8 mouse cellular contexts compared by ENCODE assay signal in genomic region chr16:92340612-92341511, GRCm38 (mm10). TPM values are rescaled to one million over a fixed set of nuclear protein-coding genes. Genes with fewer than 3 reads are reported as not detected.
A peak's percentile ranks its signal among the peaks of the same experiment; 100 is the strongest.
DNase-seq lines count a peak whose midpoint lies in the region; ATAC-seq and TF ChIP-seq lines count a peak whose summit lies in the region.

No protein-coding gene starts in this region.

- CTCF ChIA-PET in Patski (lab: Charles Lee) = interaction anchor here (0.9 to 2.2 kb wide), 11 partner anchors 9 to 226 kb away, joined by 3 to 6 read pairs (median 4); no protein-coding TSS in a partner anchor

- no peaks in the 10 kb centered on the region for H3K9me3 ChIP-seq in forebrain, postnatal 0 days (ENCODE audit: low read length)
- no peaks in the 10 kb centered on the region for H3K9me3 ChIP-seq in hindbrain, embryonic 13.5 days

- in situ Hi-C loops in Patski (cut with MboI; ENCODE audit: low pct_unique_long_range_greater_than_20kb) = loop anchor here (25.0 kb wide), 1 partner anchor 1221 kb away; no protein-coding TSS in a partner anchor

- no peak for TF ChIP-seq POLR2A in cerebellum, adult 2 months (IDR thresholded peaks at IDR 0.05; ENCODE audit: borderline replicate concordance, insufficient read depth, low read length)

- H3K27ac ChIP-seq in cerebellum, adult 2 months (ENCODE audit: insufficient read depth, low read length) = no peak overlapping the region
- H3K27ac ChIP-seq in forebrain, postnatal 0 days (ENCODE audit: low read depth, low read length) = no peak overlapping the region
- no peak overlapping the region for H3K27ac ChIP-seq in hindbrain, embryonic 13.5 days

- no peaks in the 10 kb centered on the region for H3K36me3 ChIP-seq in forebrain, postnatal 0 days (ENCODE audit: insufficient read depth)
- H3K36me3 ChIP-seq in hindbrain, embryonic 13.5 days = no peaks in the 10 kb centered on the region

- H3K27me3 ChIP-seq in Patski = no peaks in the 10 kb centered on the region
- no peaks in the 10 kb centered on the region for H3K27me3 ChIP-seq in cerebellum, adult 2 months (ENCODE audit: control insufficient read depth, insufficient read depth, low read length)
- no peaks in the 10 kb centered on the region for H3K27me3 ChIP-seq in forebrain, postnatal 0 days (ENCODE audit: insufficient read depth, low read length)
- peaks cover 5% of the 10 kb centered on the region; the same call in 1 of the 2 replicates for H3K27me3 ChIP-seq in hindbrain, embryonic 13.5 days

- no peaks in the 10 kb centered on the region for H3K4me1 ChIP-seq in cerebellum, adult 2 months (ENCODE audit: control insufficient read depth, insufficient read depth, low read length)
- H3K4me1 ChIP-seq in forebrain, postnatal 0 days (ENCODE audit: insufficient read depth) = no peaks in the 10 kb centered on the region
- H3K4me1 ChIP-seq in hindbrain, embryonic 13.5 days (replicated peaks) = peaks cover 17% of the 10 kb centered on the region

- 30% methylated on average over 27 of the region's 27 CpGs for WGBS in cerebellum, adult 2 months
- WGBS in forebrain, postnatal 0 days = 26% methylated on average over 27 of the region's 27 CpGs
- WGBS in hindbrain, embryonic 13.5 days = 28% methylated on average over 27 of the region's 27 CpGs

- peak; percentile 31 for ATAC-seq in Patski
- ATAC-seq in forebrain, postnatal 0 days = peak; percentile 78
- ATAC-seq in hindbrain, embryonic 13.5 days (ENCODE audit: low FRiP score) = peak; percentile 77

- TF ChIP-seq CTCF in Patski (IDR thresholded peaks at IDR 0.05) = peak; percentile 87
- TF ChIP-seq CTCF in cerebellum, adult 2 months (IDR thresholded peaks at IDR 0.05; ENCODE audit: borderline replicate concordance, insufficient read depth, low read depth, low read length) = peak; percentile 75
- TF ChIP-seq CTCF in forebrain, postnatal 0 days (IDR thresholded peaks at IDR 0.05; ENCODE audit: low read depth) = peak; percentile 87

- peak overlapping the region; percentile 38 for H3K4me2 ChIP-seq in forebrain, postnatal 0 days (ENCODE audit: low read depth)
- H3K4me2 ChIP-seq in hindbrain, embryonic 13.5 days = peak overlapping the region; percentile 57

- POLR2A ChIA-PET in Patski (lab: Charles Lee) = interaction anchor here (0.6 kb wide), 1 partner anchor 828 kb away, joined by 3 read pairs; no protein-coding TSS in a partner anchor

- no peak for DNase-seq in Patski (ENCODE audit: low read depth, low spot score)
- DNase-seq in cerebellum, adult 2 months = peak; percentile 69 to 77
- peak; percentile 90 for DNase-seq in forebrain, postnatal 0 days
- peak; percentile 68 to 75 for DNase-seq in layer of hippocampus, postnatal 14 days (ENCODE audit: low spot score in 2 of 2)
- DNase-seq in lung, postnatal 36 days = peak; percentile 68
- peak; percentile 83 for DNase-seq in retina, postnatal 1 day
- peak; percentile 57 to 69 for DNase-seq in urinary bladder, postnatal 36 days (ENCODE audit: low spot score in 2 of 2)

- peak overlapping the region; percentile 46 for H3K4me3 ChIP-seq in cerebellum, adult 2 months (replicated peaks; ENCODE audit: insufficient read depth, low read depth, low read length)
- H3K4me3 ChIP-seq in forebrain, postnatal 0 days (ENCODE audit: low read depth, low read length) = peak overlapping the region; percentile 11; the same call in 1 of the 2 replicates
- H3K4me3 ChIP-seq in hindbrain, embryonic 13.5 days = peak overlapping the region; percentile 29

- H3K9ac ChIP-seq in forebrain, postnatal 0 days = no peak overlapping the region
- peak overlapping the region; percentile 61; the same call in 1 of the 2 replicates for H3K9ac ChIP-seq in hindbrain, embryonic 13.5 days

RNA-seq across cellular contexts. Expression of gene Kcne1, which starts 18.4 kb away (rescaled TPM):
- polyA plus RNA-seq in Patski (2021) = not detected
- 0.08 TPM in 1 of 2 replicates, not detected in the other for polyA plus RNA-seq in cerebellum, adult 2 months (2012; rRNA removed)
- not detected in 2 replicates for total RNA-seq in forebrain, postnatal 0 days (2014; rRNA removed)
- polyA plus RNA-seq in forebrain, postnatal 0 days (2015; fragmentation: Nextera tagmentation; extraction: Ambion mirVana) = not detected in 2 replicates
- 0.22 and 0.39 TPM in 2 replicates for polyA plus RNA-seq in hindbrain, embryonic 13.5 days (2015; fragmentation: Nextera tagmentation; extraction: Ambion mirVana)
- total RNA-seq in layer of hippocampus, postnatal 14 days (2021) = not detected

RNA-seq across cellular contexts. Expression of gene Fam243, which starts 19.6 kb away (rescaled TPM):
- polyA plus RNA-seq in Patski (2021) = 0.28 TPM
- not detected in 2 replicates for polyA plus RNA-seq in cerebellum, adult 2 months (2012; rRNA removed)
- total RNA-seq in forebrain, postnatal 0 days (2014; rRNA removed) = 0.15 TPM in 1 of 2 replicates, not detected in the other
- not detected in 2 replicates for polyA plus RNA-seq in forebrain, postnatal 0 days (2015; fragmentation: Nextera tagmentation; extraction: Ambion mirVana)
- not detected in 2 replicates for polyA plus RNA-seq in hindbrain, embryonic 13.5 days (2015; fragmentation: Nextera tagmentation; extraction: Ambion mirVana)
- not detected for total RNA-seq in layer of hippocampus, postnatal 14 days (2021)

RNA-seq across cellular contexts. Expression of gene Smim11, which starts 39.8 kb away (rescaled TPM):
- 77.4 TPM for polyA plus RNA-seq in Patski (2021)
- polyA plus RNA-seq in cerebellum, adult 2 months (2012; rRNA removed) = 32.2 and 35.8 TPM in 2 replicates
- 24.7 and 27.5 TPM in 2 replicates for total RNA-seq in forebrain, postnatal 0 days (2014; rRNA removed)
- polyA plus RNA-seq in forebrain, postnatal 0 days (2015; fragmentation: Nextera tagmentation; extraction: Ambion mirVana) = 54.3 and 61.7 TPM in 2 replicates
- 77.9 and 86.6 TPM in 2 replicates for polyA plus RNA-seq in hindbrain, embryonic 13.5 days (2015; fragmentation: Nextera tagmentation; extraction: Ambion mirVana)
- total RNA-seq in layer of hippocampus, postnatal 14 days (2021) = 10 to 100 TPM; 12.9 to 17.9 TPM

RNA-seq across cellular contexts. Expression of gene Kcne2, which starts 48.7 kb away (rescaled TPM):
- polyA plus RNA-seq in Patski (2021) = not detected
- 3.7 and 10.0 TPM in 2 replicates for polyA plus RNA-seq in cerebellum, adult 2 months (2012; rRNA removed)
- 1.5 and 3.9 TPM in 2 replicates for total RNA-seq in forebrain, postnatal 0 days (2014; rRNA removed)
- 7.6 and 10.2 TPM in 2 replicates for polyA plus RNA-seq in forebrain, postnatal 0 days (2015; fragmentation: Nextera tagmentation; extraction: Ambion mirVana)
- polyA plus RNA-seq in hindbrain, embryonic 13.5 days (2015; fragmentation: Nextera tagmentation; extraction: Ambion mirVana) = 22.7 and 49.7 TPM in 2 replicates
- total RNA-seq in layer of hippocampus, postnatal 14 days (2021) = 1 to 10 TPM in 1 of 2 experiments, under 1 TPM in 1; 0.52 to 7.6 TPM
